Mouse (Mus musculus): Measurements from ENCODE around the gene Phlpp1.

- TF ChIP-seq POLR2A (IDR thresholded peaks at IDR 0.05; ENCODE audit: extremely low read depth, insufficient read depth, low read length) (no peak), CTCF (IDR thresholded peaks at IDR 0.05; ENCODE audit: extremely low read depth, insufficient read depth, low read length) (no peak)
Observed at GRCm38 (mm10) chr1:106244245-106244644, 72.7 kb downstream of the Phlpp1 start.

All from cortical plate, adult 2 months (tissue).